Mouse (Mus musculus): ENCODE data around the gene Lrrc49. TPM values are rescaled to one million over a fixed set of nuclear protein-coding genes. Genes with fewer than 3 reads are reported as not detected.

Gene Lrrc49
- polyA plus RNA-seq, 2 experiments: 15.3 to 16.2 TPM

DNA sequence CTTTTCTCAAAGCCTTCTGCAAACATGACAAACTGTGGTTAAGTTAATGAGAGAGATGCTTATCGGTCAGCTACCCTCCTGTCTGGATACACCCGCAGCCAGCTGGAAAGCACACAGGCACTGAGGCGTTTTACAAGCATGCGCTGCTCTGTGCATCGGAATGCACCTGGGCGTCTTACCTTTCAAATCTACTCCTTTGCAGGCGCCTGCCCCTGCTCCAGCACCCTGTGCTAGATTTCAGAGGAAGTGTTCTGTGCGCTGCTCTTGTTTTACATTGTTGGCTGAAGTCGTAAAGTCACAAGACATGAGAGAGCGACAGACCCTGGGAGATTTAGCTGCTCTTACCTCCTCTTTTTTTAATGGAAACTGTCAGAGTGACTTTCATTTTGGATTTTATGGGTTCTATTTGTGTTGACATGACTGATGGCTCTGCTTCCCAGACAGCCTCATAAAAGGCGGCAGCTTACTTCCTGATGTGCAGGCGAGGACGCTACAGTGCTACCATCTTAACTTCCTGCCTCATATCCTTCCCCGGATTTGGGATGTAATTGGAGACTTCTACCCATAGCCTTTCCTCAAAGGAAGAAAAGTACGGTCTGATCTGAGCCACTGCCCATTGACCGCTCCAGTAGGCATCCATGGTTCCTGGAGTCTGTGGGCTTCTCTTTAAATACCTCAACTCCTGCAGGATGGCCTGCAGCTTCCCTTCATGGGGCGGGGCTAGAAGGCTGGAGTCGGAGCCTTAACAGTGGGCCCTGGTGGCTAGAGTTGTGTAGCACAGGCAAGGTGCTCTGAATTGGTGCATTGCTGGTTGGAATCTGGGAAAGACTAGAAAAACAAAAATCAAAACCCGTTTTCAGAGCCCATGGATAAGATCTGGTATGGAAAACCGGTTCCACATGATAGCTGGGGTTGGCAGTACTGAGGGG, 125.3 kb downstream of the Lrrc49 start:
- Histone ChIP-seq H3K27me3 (ENCODE audit: control insufficient read depth, insufficient read depth, low read length) (no peaks in the 10 kb centered on the region), H3K36me3 (ENCODE audit: control insufficient read depth, insufficient read depth, low read length) (no peaks in the 10 kb centered on the region), H3K4me1 (ENCODE audit: control insufficient read depth, insufficient read depth, low read length) (peaks cover 26% of the 10 kb centered on the region), H3K4me3 (replicated peaks; ENCODE audit: low read length) (peak overlapping the region; percentile 24), H3K9ac (ENCODE audit: low read depth, low read length, severe bottlenecking) (no peak overlapping the region), H3K9me3 (ENCODE audit: control insufficient read depth, low read length) (no peaks in the 10 kb centered on the region), H3K27ac (replicated peaks; ENCODE audit: low read depth, low read length) (peak overlapping the region; percentile 63; the same call in 1 of the 2 replicates), H3K4me2 (replicated peaks; ENCODE audit: low read depth, low read length, severe bottlenecking) (peak overlapping the region; percentile 59)
- no peak for TF ChIP-seq POLR2A (IDR thresholded peaks at IDR 0.05; ENCODE audit: borderline replicate concordance, extremely low read depth, insufficient read depth, insufficient read length)
- ATAC-seq (ENCODE audit: low FRiP score, low read depth) (peak; percentile 79; the same call in 1 of the 2 replicates), DNase-seq (ENCODE audit: low spot score) (peak; percentile 68)
- WGBS: 7% methylated on average over 20 of the region's 20 CpGs

DNA sequence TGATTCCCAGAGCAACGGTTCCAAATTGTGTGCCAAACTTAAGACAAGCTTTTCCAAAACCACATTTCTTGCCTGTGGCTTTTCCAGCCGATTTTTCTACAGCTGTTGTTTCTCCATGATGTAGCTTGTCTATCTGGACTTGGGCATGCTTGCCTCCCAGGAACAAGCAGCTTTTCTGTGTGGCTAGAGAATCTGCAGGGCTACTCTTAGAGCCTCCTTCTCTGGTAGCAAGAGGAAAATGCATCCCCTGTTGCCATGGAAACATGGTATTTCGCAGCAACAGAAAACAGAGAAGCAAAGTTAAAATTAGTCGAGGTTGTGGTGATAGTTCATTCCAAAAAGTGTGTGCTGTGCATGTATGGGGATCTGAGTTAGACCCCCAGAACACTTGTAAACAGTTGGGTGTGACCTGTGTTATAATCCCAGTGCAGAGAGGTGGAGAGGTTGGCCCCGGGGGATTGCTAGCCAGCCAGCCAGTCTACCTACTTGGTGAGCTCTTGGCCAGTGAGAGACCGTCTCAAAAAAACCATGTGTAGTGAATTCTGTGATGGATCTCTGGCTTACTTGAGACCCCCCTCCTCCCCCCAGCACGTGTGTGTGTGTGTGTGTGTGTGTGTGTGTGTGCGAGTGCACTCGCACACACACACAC, 126.2 kb downstream of the Lrrc49 start:
- 38% methylated on average over 9 of the region's 9 CpGs for WGBS
- Histone ChIP-seq H3K27ac (replicated peaks; ENCODE audit: low read depth, low read length) (0 out of 2 replicates have a peak overlapping the region, but pooled peaks have one; percentile 0), H3K9ac (ENCODE audit: low read depth, low read length, severe bottlenecking) (no peak overlapping the region), H3K9me3 (ENCODE audit: control insufficient read depth, low read length) (no peaks in the 10 kb centered on the region), H3K4me2 (replicated peaks; ENCODE audit: low read depth, low read length, severe bottlenecking) (peak overlapping the region; percentile 59; the same call in 1 of the 2 replicates), H3K4me1 (ENCODE audit: control insufficient read depth, insufficient read depth, low read length) (peaks cover 26% of the 10 kb centered on the region), H3K36me3 (ENCODE audit: control insufficient read depth, insufficient read depth, low read length) (no peaks in the 10 kb centered on the region), H3K4me3 (replicated peaks; ENCODE audit: low read length) (no peak overlapping the region), H3K27me3 (ENCODE audit: control insufficient read depth, insufficient read depth, low read length) (no peaks in the 10 kb centered on the region)
- ATAC-seq (ENCODE audit: low FRiP score, low read depth) (peak; percentile 47; the same call in 1 of the 2 replicates), DNase-seq (ENCODE audit: low spot score) (peak; percentile 45)
- no peak for TF ChIP-seq POLR2A (IDR thresholded peaks at IDR 0.05; ENCODE audit: borderline replicate concordance, extremely low read depth, insufficient read depth, insufficient read length)

DNA sequence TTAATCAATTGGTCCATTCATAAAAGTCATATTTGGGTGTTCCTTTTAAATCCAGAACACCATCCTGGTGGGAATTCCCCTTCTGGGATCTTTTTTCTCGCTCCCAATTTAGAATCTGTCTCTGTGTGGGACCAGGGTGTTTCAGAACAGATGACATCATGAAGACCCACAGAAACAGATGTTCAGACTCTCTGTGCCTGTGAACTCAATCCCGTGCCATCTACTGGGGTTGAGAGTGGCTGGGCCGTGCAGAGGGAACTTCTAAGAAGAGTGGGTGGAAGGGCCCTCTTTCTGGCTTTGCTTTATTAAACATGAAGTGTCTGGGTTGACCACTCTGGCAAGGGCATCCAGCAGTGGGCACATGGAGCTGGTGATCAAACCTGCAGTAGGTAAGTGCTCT, 129.5 kb downstream of the Lrrc49 start:
- 55% methylated on average over 3 of the region's 3 CpGs for WGBS

DNA sequence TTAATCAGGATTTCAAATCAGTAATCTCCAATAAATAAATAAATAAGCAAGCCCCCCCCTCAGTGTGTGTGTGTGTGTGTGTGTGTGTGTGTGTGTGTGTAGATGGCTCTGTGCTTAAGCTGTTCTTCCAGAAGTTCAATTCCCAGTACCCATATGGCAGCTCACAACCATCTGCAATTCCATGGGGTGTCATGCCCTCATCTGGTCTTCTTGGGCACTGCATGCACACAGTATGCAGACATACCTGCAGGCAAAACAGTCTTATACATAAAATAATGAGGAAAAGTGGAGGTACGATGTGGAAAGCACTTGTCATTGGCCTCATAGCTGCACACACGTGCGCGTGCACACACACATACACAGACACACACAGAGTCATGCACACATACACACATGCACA, 136.7 kb downstream of the Lrrc49 start:
- Histone ChIP-seq H3K9me3 (ENCODE audit: control insufficient read depth, low read length) (no peaks in the 10 kb centered on the region), H3K4me2 (replicated peaks; ENCODE audit: low read depth, low read length, severe bottlenecking) (no peak overlapping the region), H3K9ac (ENCODE audit: low read depth, low read length, severe bottlenecking) (no peak overlapping the region), H3K27ac (replicated peaks; ENCODE audit: low read depth, low read length) (no peak overlapping the region), H3K4me1 (ENCODE audit: control insufficient read depth, insufficient read depth, low read length) (no peaks in the 10 kb centered on the region), H3K4me3 (replicated peaks; ENCODE audit: low read length) (no peak overlapping the region), H3K27me3 (ENCODE audit: control insufficient read depth, insufficient read depth, low read length) (no peaks in the 10 kb centered on the region), H3K36me3 (ENCODE audit: control insufficient read depth, insufficient read depth, low read length) (no peaks in the 10 kb centered on the region)
- TF ChIP-seq POLR2A (IDR thresholded peaks at IDR 0.05; ENCODE audit: borderline replicate concordance, extremely low read depth, insufficient read depth, insufficient read length): no peak
- WGBS: 84% methylated on average over 4 of the region's 4 CpGs
- DNase-seq (ENCODE audit: low spot score) (no peak), ATAC-seq (ENCODE audit: low FRiP score, low read depth) (no peak)

More for the DNA sequence above, 129.5 kb downstream of the Lrrc49 start:
- H3K4me3 ChIP-seq (replicated peaks; ENCODE audit: low read length): no peak overlapping the region
- H3K4me2 ChIP-seq (replicated peaks; ENCODE audit: low read depth, low read length, severe bottlenecking): no peak overlapping the region
- no peaks in the 10 kb centered on the region for H3K9me3 ChIP-seq (ENCODE audit: control insufficient read depth, low read length)
- H3K9ac ChIP-seq (ENCODE audit: low read depth, low read length, severe bottlenecking): no peak overlapping the region
- no peak for DNase-seq (ENCODE audit: low spot score)
- no peaks in the 10 kb centered on the region for H3K27me3 ChIP-seq (ENCODE audit: control insufficient read depth, insufficient read depth, low read length)
- TF ChIP-seq POLR2A (IDR thresholded peaks at IDR 0.05; ENCODE audit: borderline replicate concordance, extremely low read depth, insufficient read depth, insufficient read length): no peak
- H3K4me1 ChIP-seq (ENCODE audit: control insufficient read depth, insufficient read depth, low read length): peaks cover 26% of the 10 kb centered on the region
- no peaks in the 10 kb centered on the region for H3K36me3 ChIP-seq (ENCODE audit: control insufficient read depth, insufficient read depth, low read length)
- H3K27ac ChIP-seq (replicated peaks; ENCODE audit: low read depth, low read length): no peak overlapping the region
- no peak for ATAC-seq (ENCODE audit: low FRiP score, low read depth)

DNA sequence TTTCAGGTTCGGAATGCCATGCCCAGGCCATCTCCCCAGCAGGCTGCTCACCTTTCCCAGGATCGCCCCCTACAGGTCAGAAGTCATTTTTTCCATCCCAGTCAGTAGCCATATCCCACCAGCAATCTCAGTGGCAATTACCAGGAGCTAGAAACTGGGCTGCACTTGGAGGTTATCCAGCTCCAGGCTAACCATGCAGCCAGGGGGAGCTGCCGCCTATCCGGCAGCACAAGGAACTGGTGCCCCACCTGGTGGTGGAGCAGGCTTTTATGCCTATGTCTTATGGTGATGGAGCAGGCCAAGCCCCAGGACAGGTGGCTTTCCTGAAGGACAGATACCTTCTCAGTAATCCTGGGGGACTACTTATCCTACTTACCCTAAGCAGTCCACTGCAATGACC, 139.8 kb downstream of the Lrrc49 start:
- H3K27ac ChIP-seq (replicated peaks; ENCODE audit: low read depth, low read length): no peak overlapping the region
- no peak overlapping the region for H3K4me2 ChIP-seq (replicated peaks; ENCODE audit: low read depth, low read length, severe bottlenecking)
- no peak overlapping the region for H3K4me3 ChIP-seq (replicated peaks; ENCODE audit: low read length)
- H3K27me3 ChIP-seq (ENCODE audit: control insufficient read depth, insufficient read depth, low read length): no peaks in the 10 kb centered on the region
- no peak overlapping the region for H3K9ac ChIP-seq (ENCODE audit: low read depth, low read length, severe bottlenecking)
- WGBS: 35% methylated on average over 4 of the region's 4 CpGs
- H3K4me1 ChIP-seq (ENCODE audit: control insufficient read depth, insufficient read depth, low read length): no peaks in the 10 kb centered on the region
- H3K9me3 ChIP-seq (ENCODE audit: control insufficient read depth, low read length): no peaks in the 10 kb centered on the region
- TF ChIP-seq POLR2A (IDR thresholded peaks at IDR 0.05; ENCODE audit: borderline replicate concordance, extremely low read depth, insufficient read depth, insufficient read length): no peak
- H3K36me3 ChIP-seq (ENCODE audit: control insufficient read depth, insufficient read depth, low read length): no peaks in the 10 kb centered on the region
- peak; percentile 46 for DNase-seq (ENCODE audit: low spot score)
- no peak for ATAC-seq (ENCODE audit: low FRiP score, low read depth)

Data from limb, embryonic 14.5 days (tissue).